Mouse (Mus musculus) left cerebral cortex, postnatal 36 days (tissue): ENCODE measurements around the gene Gm10306. TPM values are rescaled to one million over a fixed set of nuclear protein-coding genes. Genes with fewer than 3 reads are reported as not detected.

ENCODE experiments used
- DNase-seq, 2 experiments: peaks; one replicate each; pipeline ENCODE4 v3.0.0; 2021 to 2022; ENCODE audit warnings: low spot score in 2 of 2, mixed read lengths in 1 of 2
- intact Hi-C: fragments of 180-260 bp; cut with DNase I; formaldehyde crosslinking; loops from one replicate; pipeline ENCODE4 v1.15.1; 2025
- total RNA-seq, 2 experiments: library from RNA; stranded (reverse); gene quantifications; 2 replicates each; pipeline ENCODE4 v1.2.3; 2021

Gm10306 gene
- total RNA-seq, 2 experiments from 2014 or later, result 0.67 TPM; not detected in 1

DNA sequence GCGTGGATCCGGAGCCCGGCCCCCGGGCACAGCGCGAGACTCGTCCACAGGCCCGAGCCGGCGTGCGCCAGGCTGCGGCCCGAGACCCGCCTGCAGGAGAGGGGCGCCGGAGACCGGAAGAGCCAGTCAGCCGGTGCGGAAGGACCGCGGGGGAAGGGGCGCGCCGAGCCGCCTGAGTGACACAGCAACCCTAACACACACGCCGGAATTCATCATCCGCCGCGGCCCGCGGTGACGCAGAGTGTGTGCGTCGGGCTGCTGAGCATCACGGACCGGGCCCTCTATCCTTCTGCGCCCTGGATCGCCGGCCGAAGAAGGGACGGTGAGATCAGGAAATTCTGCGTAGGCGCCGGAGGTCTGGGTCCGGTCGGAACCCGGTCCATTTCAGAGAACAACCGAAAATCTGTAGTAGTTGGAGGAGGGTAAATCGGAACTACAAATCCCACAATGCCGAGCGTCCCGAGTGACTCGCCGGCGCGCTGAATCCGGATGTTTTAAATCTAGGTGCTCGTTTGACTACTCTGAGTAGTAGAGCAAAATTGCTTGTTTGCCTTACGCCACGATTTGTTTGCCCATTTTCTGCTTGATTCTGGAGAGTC is 46.8 kb downstream of the Gm10306 start, which contains the start of gene Plaa:
Gene Plaa (minus strand): TSS at position 214 of the 599 bp plus-strand sequence.
- intact Hi-C loops, result loop anchor here (2.0 kb wide), 1 partner anchor 46 kb away; the partner anchor contains the start of genes Caap1 and Gm10306
- peak; percentile 96 for DNase-seq

DNA sequence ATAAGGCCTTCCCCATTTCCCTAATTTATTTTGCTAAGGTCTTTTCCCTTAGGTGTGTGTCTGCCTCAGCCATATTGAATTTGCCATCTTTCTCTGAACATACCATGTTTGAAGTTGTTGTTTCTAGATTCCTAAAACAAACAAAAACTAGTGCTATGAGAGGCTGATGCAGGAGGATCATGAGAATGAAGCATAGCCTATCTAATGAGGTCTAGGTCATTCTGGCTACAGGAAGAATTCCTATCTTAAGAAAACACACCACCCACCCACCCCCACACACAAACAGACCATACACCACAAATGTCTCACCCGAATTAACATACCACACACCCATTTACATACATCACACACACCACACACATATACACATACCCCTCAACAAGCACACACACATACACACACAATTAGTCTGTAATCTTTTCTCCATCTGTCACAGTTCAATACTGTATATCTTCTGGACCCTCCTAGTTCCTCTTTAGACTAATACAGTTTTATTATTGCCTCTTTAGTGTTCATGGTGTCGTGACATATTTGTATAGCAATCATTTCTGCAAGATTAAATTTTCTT is 48.2 kb downstream of the Gm10306 start:
- DNase-seq, result no peak
- intact Hi-C loops, result no loop called here

- intact Hi-C loops, result no loop called here
- no peak for DNase-seq
Observed at GRCm38 (mm10) chr4:94605591-94605990, 49.2 kb downstream of the Gm10306 start.

Other genes with a start within 250 kb of the Gm10306 start
- gene Caap1, start 250 bp downstream of the Gm10306 start, total RNA-seq, result 10 to 100 TPM in 1 of 2 experiments, 1 to 10 TPM in 1; 8.8 to 11.0 TPM
- 10 to 100 TPM; 41.9 to 50.9 TPM for gene Plaa, start 46.7 kb downstream of the Gm10306 start, total RNA-seq
- 10 to 100 TPM; 19.6 to 24.4 TPM for gene Ift74, start 57.9 kb downstream of the Gm10306 start, total RNA-seq
- not detected for gene Lrrc19, start 93.6 kb downstream of the Gm10306 start, total RNA-seq
- 1 to 10 TPM; 8.3 to 8.7 TPM for gene Tek, start 182.7 kb downstream of the Gm10306 start, total RNA-seq